Mouse (Mus musculus): Measurements from ENCODE around the gene Nrsn2.

GRCm38 (mm10) chr2:152413765-152414584, 37.5 kb upstream of the Nrsn2 start:
- TF ChIP-seq CTCF (IDR thresholded peaks at IDR 0.05; ENCODE audit: low read depth) = no peak
- TF ChIP-seq EP300 (IDR thresholded peaks at IDR 0.05; ENCODE audit: low read depth) = no peak; the same call in 1 of the 2 replicates
